Mouse (Mus musculus) forebrain, postnatal 0 days (tissue): ENCODE measurements at regions not wholly inside any gene's neighbourhood (a gene's known extent, or its start where the extent isn't known, plus 50 kb on each side); places are given as distances from the start of the nearest gene placed in this dataset.

Source experiments
- ATAC-seq: fragments of 200-750 bp; cut with Nextera tagmentation; 2 replicates; pipeline ENCODE4 v1.8.0; 2017; ENCODE audit warnings: mild to moderate bottlenecking, moderate library complexity
- DNase-seq: peaks from one replicate; pipeline ENCODE4 v3.0.0-alpha.2; 2015
- H3K27ac ChIP-seq: fragments of 300-500 bp; sonication (generic); 2 replicates; pipeline ENCODE4 v1.5.1; 2014; ENCODE audit warnings: low read depth, mild to moderate bottlenecking, antibody characterized with exemption, low read length, moderate library complexity, mixed read lengths
- H3K27me3 ChIP-seq: fragments of 300-500 bp; sonication (generic); 2 replicates; pipeline ENCODE4 v1.6.1; 2014; ENCODE audit warnings: mild to moderate bottlenecking, low read length, mixed read lengths; ENCODE audit not compliant: insufficient read depth
- H3K36me3 ChIP-seq: fragments of 300-500 bp; sonication (generic); 2 replicates; pipeline ENCODE4 v1.6.1; 2014; ENCODE audit warnings: mild to moderate bottlenecking, moderate library complexity; ENCODE audit not compliant: insufficient read depth
- H3K4me1 ChIP-seq: fragments of 300-500 bp; sonication (generic); 2 replicates; pipeline ENCODE4 v1.6.1; 2014; ENCODE audit warnings: antibody characterized with exemption; ENCODE audit not compliant: insufficient read depth
- H3K4me2 ChIP-seq: fragments of 300-500 bp; sonication (generic); 2 replicates; pipeline ENCODE4 v1.6.1; 2014; ENCODE audit warnings: low read depth, mild to moderate bottlenecking, moderate library complexity
- H3K4me3 ChIP-seq: fragments of 300-500 bp; sonication (generic); 2 replicates; pipeline ENCODE4 v1.5.1; 2014; ENCODE audit warnings: low read depth, low read length, mixed read lengths
- H3K9ac ChIP-seq: fragments of 300-500 bp; sonication (generic); 2 replicates; pipeline ENCODE4 v1.6.1; 2014; ENCODE audit warnings: mild to moderate bottlenecking
- H3K9me3 ChIP-seq: fragments of 300-500 bp; sonication (generic); 2 replicates; pipeline ENCODE4 v1.6.1; 2016; ENCODE audit warnings: low read length
- CTCF ChIP-seq: sonication (generic); IDR thresholded peaks from 2 replicates; pipeline ENCODE4 v1.5.1; 2016; ENCODE audit warnings: antibody characterized with exemption, control low read depth, low read depth
- WGBS: fragments of 180-500 bp; shearing (Covaris S2); extraction: QIAGEN DNeasy Blood & Tissue Kit; methylation state at CpG from one replicate; pipeline ENCODE4 v1.1.7; 2014; 5-methylcytosine and 5-hydroxymethylcytosine counted together

- WGBS = 79% methylated on average over 3 of the region's 3 CpGs
- no peak for DNase-seq
Observed at GRCm38 (mm10) chr16:71851590-71852190, 456.4 kb upstream of the Robo1 start.

GRCm38 (mm10) chr16:71857877-71858276 lies 450.2 kb upstream of the Robo1 start:
- Histone ChIP-seq H3K27ac (no peak overlapping the region), H3K4me1 (no peaks in the 10 kb centered on the region), H3K27me3 (no peaks in the 10 kb centered on the region), H3K9ac (no peak overlapping the region), H3K4me2 (no peak overlapping the region), H3K4me3 (no peak overlapping the region), H3K36me3 (no peaks in the 10 kb centered on the region), H3K9me3 (no peaks in the 10 kb centered on the region)
- TF ChIP-seq CTCF = no peak
- ATAC-seq = no peak
- no peak for DNase-seq

More at GRCm38 (mm10) chr16:71851590-71852190, 456.4 kb upstream of the Robo1 start:
- Histone ChIP-seq H3K27me3 (no peaks in the 10 kb centered on the region), H3K9me3 (no peaks in the 10 kb centered on the region), H3K4me3 (no peak overlapping the region), H3K36me3 (no peaks in the 10 kb centered on the region), H3K4me1 (no peaks in the 10 kb centered on the region), H3K9ac (no peak overlapping the region), H3K4me2 (no peak overlapping the region), H3K27ac (no peak overlapping the region)
- TF ChIP-seq CTCF = no peak
- ATAC-seq = no peak

GRCm38 (mm10) chr16:71860205-71860604 lies 447.9 kb upstream of the Robo1 start:
- WGBS = 80% methylated on average over 2 of the region's 2 CpGs
- H3K27ac ChIP-seq = no peak overlapping the region
- H3K4me3 ChIP-seq = no peak overlapping the region
- no peaks in the 10 kb centered on the region for H3K27me3 ChIP-seq
- no peaks in the 10 kb centered on the region for H3K4me1 ChIP-seq
- no peak for ATAC-seq
- DNase-seq = no peak
- no peak overlapping the region for H3K4me2 ChIP-seq
- no peak overlapping the region for H3K9ac ChIP-seq
- H3K36me3 ChIP-seq = no peaks in the 10 kb centered on the region
- TF ChIP-seq CTCF = no peak
- H3K9me3 ChIP-seq = no peaks in the 10 kb centered on the region

GRCm38 (mm10) chr16:71885701-71886100 lies 422.4 kb upstream of the Robo1 start:
- TF ChIP-seq CTCF = no peak
- H3K27ac ChIP-seq = no peak overlapping the region
- no peaks in the 10 kb centered on the region for H3K36me3 ChIP-seq
- no peaks in the 10 kb centered on the region for H3K27me3 ChIP-seq
- H3K9ac ChIP-seq = no peak overlapping the region
- WGBS = 87% methylated on average over 4 of the region's 4 CpGs
- no peaks in the 10 kb centered on the region for H3K4me1 ChIP-seq
- no peak overlapping the region for H3K4me3 ChIP-seq
- H3K4me2 ChIP-seq = no peak overlapping the region
- no peak for DNase-seq
- H3K9me3 ChIP-seq = no peaks in the 10 kb centered on the region
- ATAC-seq = no peak

- no peaks in the 10 kb centered on the region for H3K9me3 ChIP-seq
- no peak overlapping the region for H3K9ac ChIP-seq
- H3K36me3 ChIP-seq = no peaks in the 10 kb centered on the region
- no peak for ATAC-seq
- no peaks in the 10 kb centered on the region for H3K4me1 ChIP-seq
- H3K4me3 ChIP-seq = no peak overlapping the region
- no peak overlapping the region for H3K4me2 ChIP-seq
- no peak overlapping the region for H3K27ac ChIP-seq
- H3K27me3 ChIP-seq = no peaks in the 10 kb centered on the region
- no peak for DNase-seq
- 71% methylated on average over 2 of the region's 2 CpGs for WGBS
- TF ChIP-seq CTCF = no peak
Observed at GRCm38 (mm10) chr16:71889679-71890078, 418.4 kb upstream of the Robo1 start.

GRCm38 (mm10) chr16:71923111-71923510 lies 385.0 kb upstream of the Robo1 start:
- ATAC-seq (no peak), DNase-seq (no peak)
- 94% methylated on average over 13 of the region's 13 CpGs for WGBS
- no peak overlapping the region for H3K9ac ChIP-seq
- H3K36me3 ChIP-seq = no peaks in the 10 kb centered on the region
- H3K4me2 ChIP-seq = no peak overlapping the region
- no peaks in the 10 kb centered on the region for H3K9me3 ChIP-seq
- H3K4me1 ChIP-seq = no peaks in the 10 kb centered on the region
- H3K27me3 ChIP-seq = no peaks in the 10 kb centered on the region
- H3K27ac ChIP-seq = no peak overlapping the region
- TF ChIP-seq CTCF = no peak
- H3K4me3 ChIP-seq = no peak overlapping the region

- Histone ChIP-seq H3K4me1 (no peaks in the 10 kb centered on the region), H3K9ac (no peak overlapping the region), H3K27ac (no peak overlapping the region), H3K27me3 (no peaks in the 10 kb centered on the region), H3K4me2 (no peak overlapping the region), H3K36me3 (no peaks in the 10 kb centered on the region), H3K9me3 (no peaks in the 10 kb centered on the region), H3K4me3 (no peak overlapping the region)
- ATAC-seq (peak; percentile 59; the same call in 1 of the 2 replicates), DNase-seq (peak; percentile 5)
- 78% methylated on average over 2 of the region's 2 CpGs for WGBS
- no peak for TF ChIP-seq CTCF
Observed at GRCm38 (mm10) chr16:71944165-71944564, 363.9 kb upstream of the Robo1 start.
